Mouse (Mus musculus) midbrain, postnatal 0 days (tissue): ENCODE data around the gene Hsd17b2. TPM values are rescaled to one million over a fixed set of nuclear protein-coding genes. Genes with fewer than 3 reads are reported as not detected.

Experiments
- ATAC-seq: fragments of 200-750 bp; cut with Nextera tagmentation; 2 replicates; pipeline ENCODE4 v1.8.0; 2017; ENCODE audit warnings: moderate number of reproducible peaks, mild to moderate bottlenecking, moderate TSS enrichment, moderate library complexity; ENCODE audit not compliant: low FRiP score
- DNase-seq: peaks from one replicate; pipeline ENCODE4 v3.0.0-alpha.2; 2015; ENCODE audit warnings: low spot score
- H3K27ac ChIP-seq: fragments of 300-500 bp; sonication (generic); 2 replicates; pipeline ENCODE4 v1.5.1; 2014; ENCODE audit warnings: low read depth, mild to moderate bottlenecking, low read length, mixed read lengths
- H3K27me3 ChIP-seq: fragments of 300-500 bp; sonication (generic); 2 replicates; pipeline ENCODE4 v1.6.1; 2014; ENCODE audit warnings: low read length, control low read depth, mixed read lengths; ENCODE audit not compliant: insufficient read depth
- H3K36me3 ChIP-seq: fragments of 300-500 bp; sonication (generic); 2 replicates; pipeline ENCODE4 v1.6.1; 2014; ENCODE audit warnings: low read length, control low read depth, mixed read lengths; ENCODE audit not compliant: insufficient read depth
- H3K4me1 ChIP-seq: fragments of 300-500 bp; sonication (generic); 2 replicates; pipeline ENCODE4 v1.6.1; 2014; ENCODE audit warnings: mild to moderate bottlenecking, control low read depth, antibody characterized with exemption, low read length, mixed read lengths; ENCODE audit not compliant: insufficient read depth
- H3K4me2 ChIP-seq: fragments of 300-500 bp; sonication (generic); 2 replicates; pipeline ENCODE4 v1.6.1; 2014; ENCODE audit warnings: low read depth, mild to moderate bottlenecking, low read length, mixed read lengths; ENCODE audit not compliant: poor library complexity, severe bottlenecking
- H3K4me3 ChIP-seq: fragments of 300-500 bp; sonication (generic); 2 replicates; pipeline ENCODE4 v1.5.1; 2014; ENCODE audit warnings: low read depth, mild to moderate bottlenecking, low read length, moderate library complexity
- H3K9ac ChIP-seq: fragments of 300-500 bp; sonication (generic); replicated peaks from 2 replicates; pipeline ENCODE4 v1.6.1; 2014; ENCODE audit warnings: mild to moderate bottlenecking, low read length, moderate library complexity, mixed read lengths; ENCODE audit not compliant: poor library complexity, severe bottlenecking
- H3K9me3 ChIP-seq: fragments of 300-500 bp; sonication (generic); 2 replicates; pipeline ENCODE4 v1.6.1; 2016; ENCODE audit warnings: low read length, control low read depth
- CTCF ChIP-seq: IDR thresholded peaks from 2 replicates; pipeline ENCODE4 v1.5.1; 2016; ENCODE audit warnings: antibody characterized with exemption, mild to moderate bottlenecking
- WGBS: fragments of 180-500 bp; shearing (Covaris S2); extraction: QIAGEN DNeasy Blood & Tissue Kit; methylation state at CpG from one replicate; pipeline ENCODE4 v1.1.7; 2014; 5-methylcytosine and 5-hydroxymethylcytosine counted together
- polyA plus RNA-seq: library from polyadenylated mRNA; unstranded; fragments of >200 nt; fragmentation: Nextera tagmentation; extraction: Ambion mirVana; gene quantifications from 2 replicates; pipeline ENCODE4 v1.2.1, GENCODE M21; 2015
- total RNA-seq: library from RNA; depleted of rRNA; stranded (reverse); fragments of >200 nt; gene quantifications from 2 replicates; pipeline ENCODE4 v1.2.3, GENCODE M21; 2014

The Hsd17b2 gene
- total and polyA plus RNA-seq, 2 experiments from 2014 or later: 0.36 TPM; not detected in 1

DNA sequence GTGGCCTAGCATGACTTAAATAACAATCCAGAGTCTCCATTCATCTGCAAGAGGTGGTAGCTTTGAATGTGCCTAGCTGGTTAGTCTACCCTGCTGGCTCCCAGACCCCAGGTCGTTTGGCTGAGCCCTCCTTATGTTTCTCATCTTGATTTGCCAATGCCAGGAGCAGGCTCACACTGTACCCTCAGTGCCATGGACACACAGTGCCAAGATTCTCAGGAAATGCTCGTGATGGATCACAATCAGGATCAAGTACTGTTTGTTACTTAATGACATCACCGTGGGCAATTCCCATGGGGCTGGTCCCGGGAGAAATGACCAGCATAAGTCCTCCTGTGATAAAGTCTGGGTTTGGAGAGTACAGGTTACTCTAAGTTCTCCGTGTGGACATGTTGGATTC lies 14.2 kb downstream of the Hsd17b2 start:
- Histone ChIP-seq H3K27ac (no peak overlapping the region), H3K4me2 (no peak overlapping the region), H3K27me3 (no peaks in the 10 kb centered on the region), H3K36me3 (no peaks in the 10 kb centered on the region), H3K4me3 (no peak overlapping the region), H3K9me3 (no peaks in the 10 kb centered on the region), H3K4me1 (no peaks in the 10 kb centered on the region), H3K9ac (no peak overlapping the region)
- 77% methylated on average over 5 of the region's 5 CpGs for WGBS
- no peak for TF ChIP-seq CTCF
- ATAC-seq: no peak
- DNase-seq: no peak

DNA sequence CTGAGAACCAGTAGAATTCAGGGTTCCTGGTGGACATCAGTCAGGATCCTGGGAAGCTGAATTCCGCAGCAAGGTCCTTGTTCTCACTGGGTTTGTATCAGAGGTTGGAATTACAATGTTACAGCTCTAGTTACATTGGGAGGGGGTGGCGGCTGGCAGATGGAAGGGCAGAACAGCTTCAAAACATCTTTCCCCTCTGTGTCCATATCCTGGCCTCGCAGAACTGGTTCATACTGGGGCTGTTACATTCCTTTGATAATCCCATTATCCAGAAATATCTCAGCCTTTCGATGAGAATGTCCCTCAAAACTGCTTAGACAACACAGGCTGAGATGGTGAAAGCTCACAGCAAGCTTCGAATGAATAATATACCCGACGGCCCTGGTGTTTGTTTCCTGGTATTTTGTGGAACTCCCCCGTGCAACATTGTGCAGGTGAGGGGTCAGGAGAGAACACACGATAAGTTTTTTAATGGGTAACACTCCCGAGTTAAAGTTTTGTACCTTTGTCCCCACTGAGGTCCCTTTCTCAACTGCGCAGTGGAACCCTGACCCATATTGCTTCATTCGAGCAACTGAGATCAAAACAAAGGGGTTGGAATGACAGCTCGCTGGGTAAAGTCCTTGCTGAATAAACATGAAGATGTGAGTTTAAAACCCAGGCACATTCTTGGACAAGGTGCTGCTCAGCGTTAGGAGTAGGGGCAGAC lies 16.6 kb downstream of the Hsd17b2 start:
- no peak for DNase-seq
- TF ChIP-seq CTCF: no peak
- H3K4me2 ChIP-seq: no peak overlapping the region
- ATAC-seq: no peak
- H3K9me3 ChIP-seq: no peaks in the 10 kb centered on the region
- H3K27me3 ChIP-seq: no peaks in the 10 kb centered on the region
- H3K36me3 ChIP-seq: no peaks in the 10 kb centered on the region
- H3K9ac ChIP-seq: no peak overlapping the region
- H3K4me1 ChIP-seq: no peaks in the 10 kb centered on the region
- H3K27ac ChIP-seq: no peak overlapping the region
- WGBS: 60% methylated on average over 14 of the region's 14 CpGs
- H3K4me3 ChIP-seq: no peak overlapping the region

DNA sequence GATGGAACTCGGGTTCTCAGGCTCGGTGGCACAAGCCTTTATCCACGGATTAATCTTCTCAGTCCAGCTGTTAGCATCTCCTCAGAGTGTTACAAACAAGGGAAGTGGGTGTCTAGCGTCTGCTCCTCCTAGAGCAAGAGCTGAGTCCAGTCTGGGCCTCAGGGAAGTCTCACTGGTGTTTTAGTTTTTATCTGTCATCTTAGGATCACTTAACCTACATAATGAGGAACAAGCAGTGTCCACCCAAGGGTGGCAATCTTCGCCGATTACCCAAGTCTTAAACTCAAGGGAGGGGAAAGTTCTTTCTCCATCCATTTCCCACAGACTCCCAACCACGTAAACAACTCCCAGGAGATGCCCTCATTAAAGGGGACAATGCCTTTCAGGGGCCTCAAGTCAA lies 24.8 kb downstream of the Hsd17b2 start:
- Histone ChIP-seq H3K27me3 (no peaks in the 10 kb centered on the region), H3K4me2 (no peak overlapping the region), H3K27ac (no peak overlapping the region), H3K4me3 (no peak overlapping the region), H3K36me3 (no peaks in the 10 kb centered on the region), H3K4me1 (no peaks in the 10 kb centered on the region), H3K9ac (no peak overlapping the region), H3K9me3 (no peaks in the 10 kb centered on the region)
- no peak for ATAC-seq
- no peak for TF ChIP-seq CTCF
- whole genome bisulfite sequencing: 62% methylated on average over 7 of the region's 7 CpGs
- DNase-seq: no peak

DNA sequence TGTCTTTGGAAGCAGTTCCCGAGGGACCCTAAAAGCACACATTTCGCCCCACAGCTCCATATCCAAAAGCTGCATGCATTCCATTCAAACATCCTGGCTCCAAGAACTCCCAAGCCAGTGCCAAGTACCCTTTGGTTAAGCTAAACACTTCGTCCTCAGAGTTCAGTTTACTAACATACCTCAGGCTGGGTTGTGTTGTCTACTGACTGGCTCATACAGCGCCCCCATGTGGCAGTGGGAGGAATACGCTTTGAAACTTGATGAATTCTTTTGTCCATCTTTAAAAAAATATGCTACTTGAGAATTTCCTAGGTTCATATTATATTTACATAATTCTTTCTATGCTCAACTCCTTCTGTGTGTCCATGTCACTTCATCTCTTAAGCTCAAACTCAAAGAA lies 25.9 kb downstream of the Hsd17b2 start:
- WGBS: 66% methylated on average over 5 of the region's 5 CpGs

DNA sequence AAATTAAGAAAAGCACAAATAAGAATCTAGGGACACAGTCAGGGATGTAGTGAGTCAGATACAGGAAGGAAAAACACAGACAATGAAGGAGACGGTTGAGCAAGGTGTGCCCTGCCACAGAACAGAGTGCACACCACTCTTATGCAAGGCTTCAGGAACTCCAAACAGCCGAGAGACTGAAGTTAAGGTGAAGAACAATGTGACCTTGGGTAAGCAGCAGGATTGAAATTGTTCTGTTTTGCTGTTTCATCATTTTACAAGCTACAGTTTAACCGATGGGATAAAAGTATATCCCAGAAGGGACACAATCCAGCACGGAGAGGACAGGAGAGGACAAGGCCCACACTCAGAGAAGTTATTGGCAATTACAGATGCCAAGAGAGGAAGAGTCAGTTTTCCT lies 26.5 kb downstream of the Hsd17b2 start:
- Histone ChIP-seq H3K36me3 (no peaks in the 10 kb centered on the region), H3K27ac (no peak overlapping the region), H3K9ac (no peak overlapping the region), H3K4me3 (no peak overlapping the region), H3K4me2 (no peak overlapping the region), H3K27me3 (no peaks in the 10 kb centered on the region), H3K4me1 (no peaks in the 10 kb centered on the region), H3K9me3 (no peaks in the 10 kb centered on the region)
- TF ChIP-seq CTCF: no peak
- WGBS: 82% methylated on average over 4 of the region's 4 CpGs
- DNase-seq (no peak), ATAC-seq (no peak)

More for the DNA sequence above, 25.9 kb downstream of the Hsd17b2 start:
- Histone ChIP-seq H3K27ac (no peak overlapping the region), H3K9me3 (no peaks in the 10 kb centered on the region), H3K4me1 (no peaks in the 10 kb centered on the region), H3K9ac (no peak overlapping the region), H3K27me3 (no peaks in the 10 kb centered on the region), H3K4me3 (no peak overlapping the region), H3K36me3 (no peaks in the 10 kb centered on the region), H3K4me2 (no peak overlapping the region)
- no peak for ATAC-seq
- no peak for DNase-seq
- TF ChIP-seq CTCF: peak; percentile 54

DNA sequence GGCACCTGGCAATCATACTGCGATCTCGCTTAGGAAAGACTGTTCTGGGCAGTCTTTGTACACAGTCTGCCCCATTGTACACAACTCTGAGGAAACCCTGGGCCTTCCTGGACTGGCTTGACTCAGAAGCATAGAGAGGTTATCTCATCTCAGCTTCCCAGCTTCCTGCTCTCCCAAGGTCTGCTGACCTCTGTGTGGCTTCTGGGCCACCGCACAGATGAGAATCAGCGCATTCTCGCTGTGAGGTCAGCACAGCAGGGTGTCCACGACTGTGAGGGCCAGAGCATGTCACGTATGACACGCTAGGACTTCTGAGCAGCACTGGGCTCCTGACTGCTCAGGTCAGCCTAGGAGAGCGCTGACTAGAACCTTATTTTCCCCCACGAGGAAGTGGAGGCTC lies 29.3 kb downstream of the Hsd17b2 start:
- Histone ChIP-seq H3K27ac (no peak overlapping the region), H3K9me3 (no peaks in the 10 kb centered on the region), H3K27me3 (no peaks in the 10 kb centered on the region), H3K9ac (no peak overlapping the region), H3K4me1 (no peaks in the 10 kb centered on the region), H3K4me2 (no peak overlapping the region), H3K36me3 (no peaks in the 10 kb centered on the region), H3K4me3 (no peak overlapping the region)
- no peak for TF ChIP-seq CTCF
- no peak for ATAC-seq
- WGBS: 65% methylated on average over 10 of the region's 10 CpGs
- no peak for DNase-seq
